Mouse (Mus musculus): ENCODE data around the gene Adgrv1. TPM values are rescaled to one million over a fixed set of nuclear protein-coding genes. Genes with fewer than 3 reads are reported as not detected.

Adgrv1 gene
- polyA plus RNA-seq, 1 experiment: 0.08 TPM

GRCm38 (mm10) chr13:81610349-81610748 lies 22.6 kb downstream of the Adgrv1 start:
- TF ChIP-seq POLR2A (IDR thresholded peaks at IDR 0.05; ENCODE audit: low read depth, low read length) (no peak), CTCF (IDR thresholded peaks at IDR 0.05; ENCODE audit: extremely low read depth, insufficient read length, insufficient replicate concordance, low read depth, low read length) (no peak)
- H3K27ac ChIP-seq (ENCODE audit: insufficient read depth, low read depth, low read length): no peak overlapping the region
- H3K36me3 ChIP-seq (ENCODE audit: control insufficient read depth, insufficient read depth, low read length): no peaks in the 10 kb centered on the region
- WGBS: 90% methylated on average over 4 of the region's 4 CpGs
- H3K4me1 ChIP-seq (ENCODE audit: control insufficient read depth, insufficient read depth, insufficient read length, low read length): no peaks in the 10 kb centered on the region
- H3K4me3 ChIP-seq (ENCODE audit: low read depth, low read length): no peak overlapping the region
- no peaks in the 10 kb centered on the region for H3K27me3 ChIP-seq (ENCODE audit: control insufficient read depth, insufficient read depth, low read length)

DNA sequence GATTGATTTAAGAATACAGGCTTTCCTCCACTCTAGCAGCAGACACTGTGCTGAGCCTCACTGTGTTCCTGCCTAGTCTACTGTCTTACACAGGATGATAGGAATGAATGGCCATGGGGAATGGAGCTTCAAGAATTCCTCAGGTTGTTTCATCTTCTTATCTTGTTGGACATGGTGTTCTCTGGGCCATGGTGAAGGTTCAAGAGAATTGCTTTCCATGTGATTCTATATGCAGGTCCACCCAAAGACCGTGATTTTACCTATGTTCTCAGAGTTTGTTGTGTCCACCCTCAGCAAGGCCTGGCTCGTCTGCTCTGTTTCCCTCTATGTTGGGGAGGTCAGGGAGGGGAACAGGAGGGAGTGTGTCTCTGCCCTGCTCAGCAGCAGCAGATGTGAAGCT lies 26.0 kb downstream of the Adgrv1 start:
- H3K27me3 ChIP-seq (ENCODE audit: control insufficient read depth, insufficient read depth, low read length): no peaks in the 10 kb centered on the region
- H3K36me3 ChIP-seq (ENCODE audit: control insufficient read depth, insufficient read depth, low read length): no peaks in the 10 kb centered on the region
- TF ChIP-seq CTCF (IDR thresholded peaks at IDR 0.05; ENCODE audit: extremely low read depth, insufficient read length, insufficient replicate concordance, low read depth, low read length): no peak
- no peak for TF ChIP-seq POLR2A (IDR thresholded peaks at IDR 0.05; ENCODE audit: low read depth, low read length)
- no peaks in the 10 kb centered on the region for H3K4me1 ChIP-seq (ENCODE audit: control insufficient read depth, insufficient read depth, insufficient read length, low read length)
- no peak overlapping the region for H3K4me3 ChIP-seq (ENCODE audit: low read depth, low read length)
- WGBS: 75% methylated on average over 2 of the region's 2 CpGs
- H3K27ac ChIP-seq (ENCODE audit: insufficient read depth, low read depth, low read length): no peak overlapping the region

- H3K27ac ChIP-seq (ENCODE audit: insufficient read depth, low read depth, low read length): no peak overlapping the region
- no peaks in the 10 kb centered on the region for H3K4me1 ChIP-seq (ENCODE audit: control insufficient read depth, insufficient read depth, insufficient read length, low read length)
- no peaks in the 10 kb centered on the region; the same call in 1 of the 2 replicates for H3K27me3 ChIP-seq (ENCODE audit: control insufficient read depth, insufficient read depth, low read length)
- WGBS: 79% methylated on average over 9 of the region's 9 CpGs
- H3K4me3 ChIP-seq (ENCODE audit: low read depth, low read length): no peak overlapping the region
- TF ChIP-seq CTCF (IDR thresholded peaks at IDR 0.05; ENCODE audit: extremely low read depth, insufficient read length, insufficient replicate concordance, low read depth, low read length) (no peak), POLR2A (IDR thresholded peaks at IDR 0.05; ENCODE audit: low read depth, low read length) (no peak)
- no peaks in the 10 kb centered on the region for H3K36me3 ChIP-seq (ENCODE audit: control insufficient read depth, insufficient read depth, low read length)
Observed at GRCm38 (mm10) chr13:81596910-81597607, 35.9 kb downstream of the Adgrv1 start.

GRCm38 (mm10) chr13:81578692-81579091 lies 54.3 kb downstream of the Adgrv1 start:
- WGBS: 85% methylated on average over 8 of the region's 8 CpGs

GRCm38 (mm10) chr13:81570241-81570821 lies 62.6 kb downstream of the Adgrv1 start:
- 70% methylated on average over 12 of the region's 12 CpGs for WGBS
- Histone ChIP-seq H3K4me3 (ENCODE audit: low read depth, low read length) (no peak overlapping the region), H3K27ac (ENCODE audit: insufficient read depth, low read depth, low read length) (no peak overlapping the region), H3K36me3 (ENCODE audit: control insufficient read depth, insufficient read depth, low read length) (no peaks in the 10 kb centered on the region), H3K27me3 (ENCODE audit: control insufficient read depth, insufficient read depth, low read length) (no peaks in the 10 kb centered on the region), H3K4me1 (ENCODE audit: control insufficient read depth, insufficient read depth, insufficient read length, low read length) (no peaks in the 10 kb centered on the region)
- TF ChIP-seq POLR2A (IDR thresholded peaks at IDR 0.05; ENCODE audit: low read depth, low read length) (no peak), CTCF (IDR thresholded peaks at IDR 0.05; ENCODE audit: extremely low read depth, insufficient read length, insufficient replicate concordance, low read depth, low read length) (no peak)

More at GRCm38 (mm10) chr13:81578692-81579091, 54.3 kb downstream of the Adgrv1 start:
- H3K4me3 ChIP-seq (ENCODE audit: low read depth, low read length): no peak overlapping the region
- TF ChIP-seq POLR2A (IDR thresholded peaks at IDR 0.05; ENCODE audit: low read depth, low read length) (no peak), CTCF (IDR thresholded peaks at IDR 0.05; ENCODE audit: extremely low read depth, insufficient read length, insufficient replicate concordance, low read depth, low read length) (no peak)
- no peak overlapping the region for H3K27ac ChIP-seq (ENCODE audit: insufficient read depth, low read depth, low read length)
- no peaks in the 10 kb centered on the region for H3K27me3 ChIP-seq (ENCODE audit: control insufficient read depth, insufficient read depth, low read length)
- H3K36me3 ChIP-seq (ENCODE audit: control insufficient read depth, insufficient read depth, low read length): no peaks in the 10 kb centered on the region
- H3K4me1 ChIP-seq (ENCODE audit: control insufficient read depth, insufficient read depth, insufficient read length, low read length): no peaks in the 10 kb centered on the region

DNA sequence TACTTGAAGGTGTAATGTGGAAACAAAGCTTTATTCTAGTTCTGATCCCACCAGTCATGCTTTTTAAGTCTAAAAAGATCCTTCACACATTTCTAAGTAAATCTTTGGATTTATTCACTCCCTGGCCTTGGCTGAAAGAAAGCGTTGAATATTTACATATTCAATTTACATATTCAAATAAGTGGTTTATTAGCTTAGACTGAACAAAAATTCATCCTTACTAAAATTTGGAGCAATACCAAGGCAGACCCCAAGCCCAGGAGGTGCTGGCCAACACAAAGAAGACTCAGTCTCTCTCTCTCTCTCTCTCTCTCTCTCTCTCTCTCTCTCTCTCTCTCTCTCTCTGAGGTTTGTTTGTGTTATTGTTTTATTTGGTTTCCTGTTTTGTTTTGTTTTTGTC lies 82.9 kb downstream of the Adgrv1 start:
- no peaks in the 10 kb centered on the region for H3K4me1 ChIP-seq (ENCODE audit: control insufficient read depth, insufficient read depth, insufficient read length, low read length)
- H3K27ac ChIP-seq (ENCODE audit: insufficient read depth, low read depth, low read length): no peak overlapping the region
- no peaks in the 10 kb centered on the region for H3K27me3 ChIP-seq (ENCODE audit: control insufficient read depth, insufficient read depth, low read length)
- 84% methylated on average over 1 of the region's 1 CpGs for whole genome bisulfite sequencing
- H3K36me3 ChIP-seq (ENCODE audit: control insufficient read depth, insufficient read depth, low read length): no peaks in the 10 kb centered on the region
- H3K4me3 ChIP-seq (ENCODE audit: low read depth, low read length): no peak overlapping the region
- TF ChIP-seq CTCF (IDR thresholded peaks at IDR 0.05; ENCODE audit: extremely low read depth, insufficient read length, insufficient replicate concordance, low read depth, low read length) (no peak), POLR2A (IDR thresholded peaks at IDR 0.05; ENCODE audit: low read depth, low read length) (no peak)

DNA sequence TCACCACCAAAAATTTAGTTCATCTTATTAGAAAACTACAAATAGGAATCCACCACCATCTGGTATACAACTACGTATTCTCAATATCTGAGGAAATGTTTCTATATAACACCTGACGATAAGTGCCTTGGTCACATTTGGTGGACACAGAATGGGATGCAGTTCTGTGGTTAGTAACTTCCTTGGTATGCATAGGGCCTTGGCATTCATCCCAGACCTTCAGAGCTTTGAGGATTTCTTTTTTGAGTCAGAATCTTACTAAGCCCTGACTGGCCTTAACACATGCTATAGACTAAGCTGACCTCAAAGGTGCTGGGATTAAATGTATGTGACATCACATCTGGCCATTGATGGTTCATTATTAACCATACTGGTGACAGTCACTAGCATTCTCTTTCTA lies 98.0 kb downstream of the Adgrv1 start:
- H3K27me3 ChIP-seq (ENCODE audit: control insufficient read depth, insufficient read depth, low read length): no peaks in the 10 kb centered on the region
- no peak for TF ChIP-seq POLR2A (IDR thresholded peaks at IDR 0.05; ENCODE audit: low read depth, low read length)
- no peak for TF ChIP-seq CTCF (IDR thresholded peaks at IDR 0.05; ENCODE audit: extremely low read depth, insufficient read length, insufficient replicate concordance, low read depth, low read length)
- no peak overlapping the region for H3K4me3 ChIP-seq (ENCODE audit: low read depth, low read length)
- H3K4me1 ChIP-seq (ENCODE audit: control insufficient read depth, insufficient read depth, insufficient read length, low read length): no peaks in the 10 kb centered on the region
- H3K27ac ChIP-seq (ENCODE audit: insufficient read depth, low read depth, low read length): no peak overlapping the region
- H3K36me3 ChIP-seq (ENCODE audit: control insufficient read depth, insufficient read depth, low read length): no peaks in the 10 kb centered on the region
- WGBS: 83% methylated on average over 2 of the region's 2 CpGs
